ENCODE assay signal across 8 mouse cellular contexts in the genomic region with DNA sequence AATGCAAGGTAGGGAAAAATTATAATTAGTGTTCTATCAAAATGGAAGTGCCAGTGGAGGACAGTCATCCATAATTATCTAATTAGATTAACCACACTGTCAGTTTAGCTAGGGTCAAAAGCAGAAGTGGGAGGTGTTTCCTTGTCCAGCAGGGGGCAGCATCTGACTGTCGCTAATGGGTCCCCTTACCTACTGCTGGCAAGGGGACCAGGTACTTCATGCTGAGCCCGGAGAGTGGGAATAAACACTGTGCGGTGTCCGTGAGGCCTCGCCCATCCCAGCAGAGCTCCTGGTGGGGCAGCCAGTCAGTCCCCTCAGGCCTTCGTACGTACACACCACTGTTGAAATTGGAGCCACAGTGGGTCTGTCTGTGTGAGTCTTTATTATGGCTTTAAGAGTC.
DNase-seq lines count a peak whose midpoint lies in the region; ATAC-seq and TF ChIP-seq lines count a peak whose summit lies in the region.

No protein-coding gene starts in this region.

- H3K27me3 ChIP-seq in embryonic facial prominence, embryonic 11.5 days (ENCODE audit: control insufficient read depth, insufficient read depth, low read length), result no peaks in the 10 kb centered on the region

- H3K9ac ChIP-seq in ES-E14 (ENCODE audit: insufficient read depth, low read depth, low read length, poor library complexity, severe bottlenecking), result no peak overlapping the region
- H3K9ac ChIP-seq in embryonic facial prominence, embryonic 11.5 days (replicated peaks; ENCODE audit: low read length), result no peak overlapping the region

- in situ Hi-C loops in ES-E14 (cut with MboI; ENCODE audit: low sequenced_read_pairs in 2 of 2, unreplicated experiment in 2 of 2), result no loop called here

- intact Hi-C loops in heart, postnatal 14 days (cut with DNase I), result loop anchor here (1.0 to 10.0 kb wide), 3 partner anchors 171 to 1026 kb away; no protein-coding TSS in a partner anchor

- H3K4me1 ChIP-seq in ES-E14 (ENCODE audit: control insufficient read depth in 2 of 2, insufficient read depth in 2 of 2, low read length in 2 of 2, poor library complexity in 1 of 2), result no peaks in the 10 kb centered on the region
- no peaks in the 10 kb centered on the region for H3K4me1 ChIP-seq in embryonic facial prominence, embryonic 11.5 days (ENCODE audit: control insufficient read depth, insufficient read depth, low read length)

- no peaks in the 10 kb centered on the region for H3K9me3 ChIP-seq in ES-E14 (ENCODE audit: control insufficient read depth, insufficient read depth, low read depth, low read length)
- no peaks in the 10 kb centered on the region for H3K9me3 ChIP-seq in embryonic facial prominence, embryonic 11.5 days (replicated peaks; ENCODE audit: control insufficient read depth, low read length)

- WGBS in embryonic facial prominence, embryonic 11.5 days, result 19% methylated on average over 7 of the region's 7 CpGs

- peaks cover 12% of the 10 kb centered on the region for H3K36me3 ChIP-seq in ES-E14 (ENCODE audit: control insufficient read depth, insufficient read depth, low read length, poor library complexity, severe bottlenecking)
- H3K36me3 ChIP-seq in embryonic facial prominence, embryonic 11.5 days (replicated peaks; ENCODE audit: control insufficient read depth, insufficient read depth, low read depth, low read length), result 0 out of 2 replicates have a peak, but pooled peaks cover 3% of the 10 kb centered on the region

- H3K27ac ChIP-seq in ES-E14 (ENCODE audit: insufficient read depth, low read depth, low read length, poor library complexity, severe bottlenecking), result no peak overlapping the region
- H3K27ac ChIP-seq in embryonic facial prominence, embryonic 11.5 days (replicated peaks; ENCODE audit: low read depth, low read length), result no peak overlapping the region

- peak; percentile 76; the same call in 1 of the 2 replicates for ATAC-seq in embryonic facial prominence, embryonic 11.5 days (replicated peaks; ENCODE audit: insufficient number of reproducible peaks, low FRiP score, low TSS enrichment, low read depth)
- no peak; the same call in 1 of the 2 replicates for ATAC-seq in erythroid progenitor cell, adult 5-6 weeks (replicated peaks; ENCODE audit: low FRiP score, poor library complexity, severe bottlenecking)

- peak; percentile 69 for DNase-seq in ES-E14 (ENCODE audit: low read depth, low spot score)
- DNase-seq in adrenal gland, postnatal 36 days, result peak; percentile 71 to 82
- peak; percentile 86 for DNase-seq in embryonic facial prominence, embryonic 11.5 days (ENCODE audit: low spot score)
- peak; percentile 74 to 84 for DNase-seq in heart, postnatal 14 days
- DNase-seq in kidney, postnatal 4 days, result peak; percentile 89 to 90
- peak; percentile 82 for DNase-seq in lung, postnatal 14 days
- peak; percentile 80 for DNase-seq in retina, postnatal 7 days (ENCODE audit: low read depth, low spot score)

- H3K4me2 ChIP-seq in embryonic facial prominence, embryonic 11.5 days (ENCODE audit: low read depth, low read length), result no peak overlapping the region

- H3K4me3 ChIP-seq in ES-E14 (ENCODE audit: insufficient read depth in 1 of 2, low read depth in 1 of 2, low read length in 2 of 2, poor library complexity in 1 of 2, severe bottlenecking in 1 of 2), result no peak overlapping the region
- no peak overlapping the region for H3K4me3 ChIP-seq in embryonic facial prominence, embryonic 11.5 days (ENCODE audit: low read depth, low read length)

TF ChIP-seq in ES-E14, 5 proteins besides CTCF, POLR2A, EP300 and RAD21:
- TF ChIP-seq MAFK (IDR thresholded peaks at IDR 0.05; ENCODE audit: insufficient read depth, low read depth, low read length) (no peak), ZC3H11A (IDR thresholded peaks at IDR 0.05; ENCODE audit: borderline replicate concordance, low read depth, low read length) (peak; percentile 59)
